Mouse (Mus musculus) cerebellum, adult 9-10 months (tissue): ENCODE data around the gene Pde8a.

ENCODE experiments used
- DNase-seq: peaks from one replicate; pipeline ENCODE4 v3.0.0; 2022

Gene Pde8a

DNA sequence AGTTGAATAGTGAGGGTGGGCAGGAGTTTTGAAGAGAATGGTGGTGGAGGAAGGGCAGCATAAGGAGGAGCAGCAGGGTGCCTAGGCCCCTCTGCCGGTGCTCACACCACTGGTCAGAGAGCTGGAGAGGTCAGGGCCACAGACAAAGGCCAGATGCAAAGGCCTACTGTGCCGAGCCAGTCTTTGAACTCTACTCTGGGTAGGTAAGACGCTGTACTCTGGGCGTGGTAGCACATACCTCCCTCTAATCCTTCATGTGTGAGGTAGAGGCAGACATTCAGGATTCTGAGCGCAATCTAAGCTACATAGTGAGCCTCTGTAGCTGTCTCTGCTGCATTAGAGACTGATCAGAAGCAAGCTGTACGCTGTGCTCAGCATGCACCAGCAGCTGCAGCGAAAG lies 73.1 kb downstream of the Pde8a start:
- no peak for DNase-seq

DNA sequence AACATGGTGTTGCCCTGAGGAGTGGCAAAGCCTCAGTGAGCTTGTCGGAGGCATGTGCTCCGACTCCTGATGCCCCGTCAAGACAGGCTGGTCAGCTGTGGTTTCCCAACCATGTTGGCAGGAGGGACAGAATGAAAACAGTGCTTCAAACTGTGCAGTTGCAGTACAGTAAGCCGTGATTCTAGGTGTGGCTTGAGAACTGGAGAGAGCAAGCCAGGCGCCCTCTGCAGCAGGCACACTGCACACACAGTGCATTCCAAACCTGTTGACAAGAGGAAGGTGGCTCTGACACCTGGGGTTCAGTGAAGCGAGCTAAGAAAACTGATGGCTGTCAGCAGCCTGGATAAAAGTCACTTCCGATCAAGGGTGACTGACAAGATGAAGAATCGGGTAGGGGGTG lies 73.5 kb downstream of the Pde8a start:
- no peak for DNase-seq

- no peak for DNase-seq
Measured at GRCm38 (mm10) chr7:81295169-81295568, 81.8 kb downstream of the Pde8a start.

- DNase-seq: no peak
Measured at GRCm38 (mm10) chr7:81298206-81298605, 84.8 kb downstream of the Pde8a start.

- DNase-seq: no peak
Measured at GRCm38 (mm10) chr7:81301323-81301722, 87.9 kb downstream of the Pde8a start.

GRCm38 (mm10) chr7:81303682-81304081 lies 90.3 kb downstream of the Pde8a start:
- DNase-seq: no peak

- no peak for DNase-seq
Measured at GRCm38 (mm10) chr7:81304100-81304499, 90.7 kb downstream of the Pde8a start.

DNA sequence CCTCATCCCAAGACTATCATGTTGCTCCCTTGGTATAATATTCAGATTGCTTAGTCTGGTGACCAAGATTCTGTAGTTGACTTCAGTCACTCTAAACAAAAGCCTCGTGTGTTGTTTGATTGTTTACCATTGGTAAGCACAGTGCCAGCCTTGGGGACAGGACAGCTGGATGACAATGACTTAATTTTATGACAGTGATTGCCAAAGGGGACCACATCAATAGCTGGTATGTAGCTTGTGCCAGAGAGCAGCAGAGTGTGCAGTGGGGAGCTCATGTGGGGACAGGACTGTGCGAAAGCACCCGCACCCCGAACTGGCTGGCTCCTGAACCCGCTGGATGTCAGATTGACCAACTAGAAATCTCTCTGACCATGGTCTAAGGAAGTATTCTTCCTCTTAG lies 91.3 kb downstream of the Pde8a start:
- peak; percentile 8 for DNase-seq

GRCm38 (mm10) chr7:81307735-81308134 lies 94.3 kb downstream of the Pde8a start:
- DNase-seq: peak; percentile 13

DNA sequence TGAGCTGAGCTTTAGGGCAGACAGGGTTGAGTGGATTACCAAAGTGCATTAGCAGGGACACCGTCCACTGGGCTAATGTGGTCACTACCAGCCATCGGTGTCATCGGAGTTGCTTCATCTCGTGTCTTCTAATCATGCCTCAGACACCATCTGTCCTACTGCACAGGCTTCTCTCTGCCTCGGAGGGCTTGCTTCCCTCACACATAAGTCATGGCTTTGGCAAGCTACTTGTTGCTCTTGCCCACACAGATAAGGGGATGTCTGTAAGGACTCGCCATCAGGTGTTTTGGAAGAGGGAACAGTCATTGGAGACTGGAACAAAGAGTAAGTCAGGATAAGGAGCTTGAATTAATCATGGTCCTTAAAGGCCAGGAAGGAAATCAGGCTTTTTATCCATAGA lies 95.9 kb downstream of the Pde8a start:
- DNase-seq: no peak

GRCm38 (mm10) chr7:81311130-81311529 lies 97.7 kb downstream of the Pde8a start:
- DNase-seq: no peak

GRCm38 (mm10) chr7:81311581-81311980 lies 98.2 kb downstream of the Pde8a start:
- no peak for DNase-seq

GRCm38 (mm10) chr7:81315583-81315982 lies 102.2 kb downstream of the Pde8a start:
- DNase-seq: no peak

DNA sequence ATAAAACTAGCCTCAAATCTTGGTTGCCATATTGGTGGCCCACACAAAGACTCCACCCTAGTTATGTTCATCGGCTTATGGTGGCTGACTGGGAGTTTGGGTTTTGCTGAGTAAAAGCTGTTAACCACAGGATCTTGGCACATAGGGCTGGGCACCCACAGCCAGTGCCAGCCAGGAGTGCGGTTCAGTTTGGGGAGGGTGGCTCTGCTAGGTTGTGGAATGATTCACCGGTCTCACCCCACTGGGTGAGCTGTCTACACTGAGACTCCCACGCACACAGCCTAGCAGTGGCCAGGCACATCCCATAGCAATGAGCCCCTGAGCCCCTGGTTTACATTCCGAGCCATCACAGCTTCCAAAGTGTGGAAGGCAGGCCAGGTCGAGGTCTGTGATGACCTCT lies 106.4 kb downstream of the Pde8a start:
- DNase-seq: no peak

DNA sequence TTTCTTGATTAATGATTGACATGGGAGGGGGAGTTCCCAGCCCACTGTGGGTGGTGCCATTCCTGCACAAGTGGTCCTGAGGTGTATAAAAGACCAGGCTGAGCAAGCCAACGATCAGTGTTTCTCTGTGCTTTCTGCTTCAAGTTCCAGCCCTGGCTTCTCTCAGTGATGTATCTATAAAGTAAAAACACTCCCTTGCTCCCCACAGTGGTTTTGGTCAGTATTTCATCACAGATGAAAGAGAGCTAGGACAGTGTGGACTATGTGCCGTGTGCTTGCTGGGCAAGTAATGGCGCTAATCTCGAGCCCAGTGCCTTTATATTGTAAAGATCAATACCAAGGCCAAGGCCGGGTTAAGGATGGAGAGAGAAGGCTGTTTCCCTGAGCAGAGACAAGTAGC lies 108.4 kb downstream of the Pde8a start:
- DNase-seq: no peak

DNA sequence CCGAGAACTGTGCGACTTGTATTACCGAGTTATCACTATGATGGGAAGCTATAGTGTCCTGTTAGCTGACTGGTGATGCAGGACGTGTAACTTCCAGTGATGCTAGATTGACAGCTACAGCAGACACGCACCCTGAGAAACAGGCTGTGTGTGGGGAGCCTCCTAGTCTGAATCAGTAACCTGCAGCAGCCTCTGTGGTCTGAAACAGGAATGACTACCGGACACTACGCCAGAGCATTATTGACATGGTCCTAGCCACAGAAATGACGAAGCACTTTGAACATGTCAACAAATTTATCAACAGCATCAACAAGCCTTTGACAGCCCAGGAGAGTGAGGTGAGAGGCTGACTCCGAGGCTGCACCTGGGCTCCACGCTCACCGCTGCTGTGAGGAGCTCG lies 112.6 kb downstream of the Pde8a start:
- no peak for DNase-seq

- DNase-seq: no peak
Measured at GRCm38 (mm10) chr7:81326859-81327258, 113.5 kb downstream of the Pde8a start.

- DNase-seq: no peak
Measured at GRCm38 (mm10) chr7:81327661-81328060, 114.3 kb downstream of the Pde8a start.

DNA sequence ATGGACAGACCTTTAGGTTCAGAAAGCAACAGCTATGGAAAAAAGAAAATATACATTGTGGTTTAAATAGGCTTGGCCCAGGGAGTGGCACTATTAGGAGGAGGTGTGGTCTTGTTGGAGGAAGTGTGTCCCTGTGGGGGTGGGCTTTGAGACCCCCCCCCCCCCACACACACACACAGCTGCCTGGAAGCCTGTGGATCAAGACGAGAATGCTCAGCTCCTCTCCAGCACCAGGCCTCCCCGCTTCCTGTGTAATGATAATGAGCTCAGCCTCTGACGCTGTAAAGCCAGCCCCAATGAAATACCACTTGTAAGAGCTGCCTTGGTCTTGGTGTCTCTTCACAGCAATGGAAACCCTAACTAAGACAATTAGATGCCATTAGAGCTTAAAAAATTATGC lies 117.4 kb downstream of the Pde8a start:
- no peak for DNase-seq

GRCm38 (mm10) chr7:81331851-81332250 lies 118.5 kb downstream of the Pde8a start:
- no peak for DNase-seq

- DNase-seq: no peak
Measured at GRCm38 (mm10) chr7:81335705-81336431, 122.5 kb downstream of the Pde8a start.

DNA sequence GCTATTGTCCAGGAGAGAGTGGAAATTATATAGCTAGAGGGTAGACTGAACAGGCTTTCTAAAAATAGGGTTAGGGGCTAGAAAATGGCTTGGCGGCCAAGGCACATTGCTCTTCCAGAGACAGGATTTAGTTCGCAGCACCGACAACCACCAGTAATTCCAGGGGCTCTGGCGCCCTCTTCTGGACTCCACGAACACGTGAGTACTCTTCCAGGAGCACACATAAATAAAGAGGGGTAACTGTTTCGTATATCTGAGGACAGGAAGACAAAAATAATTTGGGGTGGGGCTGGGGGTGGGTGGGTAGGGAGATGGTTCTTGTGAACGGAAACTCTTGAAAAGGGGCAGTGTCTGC lies 123.0 kb downstream of the Pde8a start:
- DNase-seq: no peak

DNA sequence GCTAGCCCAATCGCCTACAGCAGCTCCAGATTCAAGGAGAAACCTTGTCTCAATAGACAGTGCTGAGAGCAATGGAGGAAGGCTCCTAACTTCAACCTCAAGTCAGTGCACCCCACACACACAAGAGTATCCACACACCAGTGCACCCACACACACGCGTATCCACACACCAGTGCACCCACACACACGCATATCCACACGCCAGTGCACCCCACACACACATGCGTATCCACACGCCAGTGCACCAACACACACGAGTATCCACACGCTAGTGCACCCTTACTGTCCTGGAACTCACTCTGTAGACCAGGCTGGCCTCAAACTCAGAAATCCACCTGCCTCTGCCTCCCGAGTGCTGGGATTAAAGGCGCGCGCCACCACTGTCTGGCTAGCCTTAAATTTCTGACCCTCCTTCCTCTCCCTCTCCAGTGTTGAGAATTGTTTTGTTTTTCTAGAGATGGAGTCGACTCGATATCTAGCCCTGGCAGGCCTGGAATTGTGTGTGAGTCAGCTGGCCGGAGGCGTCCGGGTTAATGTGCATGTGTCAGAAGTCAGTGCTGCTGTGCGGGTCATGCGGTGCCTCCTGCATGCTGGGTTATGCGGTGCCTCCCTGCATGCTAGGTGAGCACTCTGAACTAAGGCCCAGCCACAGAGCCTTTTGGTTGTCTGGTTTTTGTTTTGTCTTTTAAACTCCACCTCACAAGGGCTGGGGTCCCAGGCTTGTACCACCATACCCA lies 124.6 kb downstream of the Pde8a start:
- DNase-seq: no peak

DNA sequence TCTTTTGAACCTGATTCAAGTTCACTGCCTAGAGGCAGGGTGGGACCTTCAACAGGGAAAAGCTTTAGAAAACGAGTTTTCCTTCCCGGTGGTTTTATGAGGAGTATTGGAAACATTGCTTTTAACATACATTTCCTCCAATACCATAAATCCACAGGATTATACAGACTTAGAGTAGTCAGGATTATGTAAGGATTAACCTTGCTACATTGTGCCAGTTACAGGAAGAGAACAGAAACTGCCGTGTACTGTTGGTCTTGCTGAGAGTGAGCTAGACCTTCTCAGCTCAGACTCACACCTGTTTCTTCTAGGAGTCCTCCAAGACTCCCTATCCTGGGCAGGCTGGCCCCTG lies 125.1 kb downstream of the Pde8a start:
- no peak for DNase-seq

- DNase-seq: no peak
Measured at GRCm38 (mm10) chr7:81339783-81340182, 126.4 kb downstream of the Pde8a start.
